Mouse (Mus musculus) heart, embryonic 15.5 days (tissue): ENCODE data around the gene Grip1. TPM values are rescaled to one million over a fixed set of nuclear protein-coding genes. Genes with fewer than 3 reads are reported as not detected.

ENCODE experiments used
- ATAC-seq: fragments of 200-750 bp; cut with Nextera tagmentation; replicated peaks from 2 replicates; pipeline ENCODE4 v1.8.0; 2017; ENCODE audit warnings: low read depth, moderate TSS enrichment; ENCODE audit not compliant: insufficient number of reproducible peaks, insufficient read depth, low FRiP score
- H3K27ac ChIP-seq: fragments of 300-500 bp; sonication (generic); 2 replicates; pipeline ENCODE4 v1.5.1; 2015; ENCODE audit warnings: mild to moderate bottlenecking, inconsistent platforms
- H3K27me3 ChIP-seq: fragments of 300-500 bp; sonication (generic); 2 replicates; pipeline ENCODE4 v1.6.1; 2015; ENCODE audit warnings: inconsistent platforms
- H3K36me3 ChIP-seq: fragments of 300-500 bp; sonication (generic); 2 replicates; pipeline ENCODE4 v1.6.1; 2015; ENCODE audit warnings: mild to moderate bottlenecking, inconsistent platforms
- H3K4me1 ChIP-seq: fragments of 300-500 bp; sonication (generic); replicated peaks from 2 replicates; pipeline ENCODE4 v1.6.1; 2015; ENCODE audit warnings: inconsistent platforms
- H3K4me2 ChIP-seq: fragments of 300-500 bp; sonication (generic); 2 replicates; pipeline ENCODE4 v1.6.1; 2015; ENCODE audit warnings: inconsistent platforms, mild to moderate bottlenecking, moderate library complexity
- H3K4me3 ChIP-seq: fragments of 300-500 bp; sonication (generic); 2 replicates; pipeline ENCODE4 v1.5.1; 2015; ENCODE audit warnings: mild to moderate bottlenecking, inconsistent platforms
- H3K9ac ChIP-seq: fragments of 300-500 bp; sonication (generic); 2 replicates; pipeline ENCODE4 v1.6.1; 2015; ENCODE audit warnings: mild to moderate bottlenecking, inconsistent platforms
- H3K9me3 ChIP-seq: fragments of 300-500 bp; sonication (generic); replicated peaks from 2 replicates; pipeline ENCODE4 v1.6.1; 2016; ENCODE audit warnings: inconsistent platforms
- WGBS: fragments of 180-500 bp; shearing (Covaris S2); methylation state at CpG from one replicate; pipeline ENCODE4 v1.1.7; 2015; ENCODE audit warnings: mixed read lengths; 5-methylcytosine and 5-hydroxymethylcytosine counted together
- polyA plus RNA-seq: library from polyadenylated mRNA; unstranded; fragments of >200 nt; fragmentation: Nextera tagmentation; extraction: Ambion mirVana; gene quantifications from 2 replicates; pipeline ENCODE4 v1.2.1, GENCODE M21; 2015

Grip1 gene
- polyA plus RNA-seq, 1 experiment from 2014 or later, result 1.5 TPM

DNA sequence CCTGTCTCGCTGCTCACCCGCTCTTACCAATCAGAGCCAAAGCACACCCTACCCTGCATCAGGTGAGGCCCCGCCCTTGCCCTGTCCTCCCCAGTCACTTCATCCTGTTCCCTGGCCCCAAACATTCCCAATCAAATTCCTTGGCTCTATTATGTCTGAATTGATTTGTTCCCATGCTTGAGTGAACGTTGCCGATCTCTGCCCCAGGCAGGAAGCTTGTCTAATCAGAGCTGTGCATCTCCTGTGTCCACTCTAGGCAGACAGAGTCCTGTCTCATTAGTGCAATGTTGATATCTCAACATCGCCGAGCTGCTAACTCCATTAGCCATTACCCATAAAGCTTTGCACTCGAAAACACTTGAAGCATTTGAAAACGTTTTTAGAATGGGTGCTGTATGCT is 210.0 kb downstream of the Grip1 start:
- ATAC-seq, result no peak
- Histone ChIP-seq H3K27ac (no peak overlapping the region), H3K4me3 (no peak overlapping the region)

DNA sequence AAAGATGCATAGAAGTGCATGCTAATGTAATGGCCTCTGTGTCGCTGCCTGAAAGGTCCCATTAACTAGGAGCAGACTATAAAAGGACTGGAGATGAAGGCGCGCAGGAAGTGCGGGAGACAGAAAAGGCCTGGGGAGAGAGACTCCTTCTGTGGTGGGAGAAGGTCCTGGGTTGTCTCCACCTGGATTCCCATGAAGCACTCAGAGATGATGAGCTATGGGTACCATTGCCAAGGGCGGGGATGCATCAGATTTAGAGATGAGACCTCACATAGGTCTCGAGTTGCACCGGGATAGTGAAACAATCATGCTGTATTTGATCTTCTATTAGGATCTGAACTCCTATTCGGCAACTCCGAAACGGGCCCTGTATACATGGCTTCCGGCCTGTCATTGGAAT is 212.8 kb downstream of the Grip1 start:
- Histone ChIP-seq H3K4me1 (no peaks in the 10 kb centered on the region), H3K4me3 (no peak overlapping the region), H3K9ac (no peak overlapping the region), H3K27ac (no peak overlapping the region), H3K27me3 (no peaks in the 10 kb centered on the region), H3K36me3 (no peaks in the 10 kb centered on the region), H3K9me3 (no peaks in the 10 kb centered on the region), H3K4me2 (no peak overlapping the region)
- no peak for ATAC-seq
- WGBS, result 78% methylated on average over 11 of the region's 11 CpGs

More for the DNA sequence above, 210.0 kb downstream of the Grip1 start:
- Histone ChIP-seq H3K27me3 (no peaks in the 10 kb centered on the region), H3K9me3 (no peaks in the 10 kb centered on the region), H3K36me3 (no peaks in the 10 kb centered on the region), H3K4me2 (no peak overlapping the region), H3K9ac (no peak overlapping the region), H3K4me1 (no peaks in the 10 kb centered on the region)
- 81% methylated on average over 9 of the region's 9 CpGs for WGBS

DNA sequence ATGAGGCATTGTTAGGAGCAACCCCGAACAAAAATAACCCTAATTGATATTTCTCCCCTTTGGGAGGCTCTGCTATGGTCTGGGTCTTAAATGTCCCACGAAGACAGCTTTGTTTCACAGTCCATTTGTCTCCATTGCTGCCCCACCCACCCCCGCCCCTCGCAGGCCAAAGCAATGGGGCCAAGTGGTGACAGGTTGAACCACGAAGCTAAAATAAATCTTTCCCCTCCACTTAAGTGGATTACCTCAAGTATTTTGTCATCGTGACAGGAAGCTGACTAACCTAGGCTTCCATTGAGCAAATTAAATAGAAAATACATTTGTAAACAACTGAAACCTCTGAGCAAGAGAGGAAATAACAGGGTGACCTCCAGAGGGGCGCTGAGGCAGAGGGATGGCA is 216.8 kb downstream of the Grip1 start:
- H3K4me1 ChIP-seq, result no peaks in the 10 kb centered on the region
- no peaks in the 10 kb centered on the region for H3K27me3 ChIP-seq
- 33% methylated on average over 7 of the region's 7 CpGs for WGBS
- H3K27ac ChIP-seq, result no peak overlapping the region
- ATAC-seq, result no peak
- no peak overlapping the region for H3K9ac ChIP-seq
- no peaks in the 10 kb centered on the region for H3K36me3 ChIP-seq
- no peaks in the 10 kb centered on the region for H3K9me3 ChIP-seq
- H3K4me2 ChIP-seq, result no peak overlapping the region
- no peak overlapping the region for H3K4me3 ChIP-seq

DNA sequence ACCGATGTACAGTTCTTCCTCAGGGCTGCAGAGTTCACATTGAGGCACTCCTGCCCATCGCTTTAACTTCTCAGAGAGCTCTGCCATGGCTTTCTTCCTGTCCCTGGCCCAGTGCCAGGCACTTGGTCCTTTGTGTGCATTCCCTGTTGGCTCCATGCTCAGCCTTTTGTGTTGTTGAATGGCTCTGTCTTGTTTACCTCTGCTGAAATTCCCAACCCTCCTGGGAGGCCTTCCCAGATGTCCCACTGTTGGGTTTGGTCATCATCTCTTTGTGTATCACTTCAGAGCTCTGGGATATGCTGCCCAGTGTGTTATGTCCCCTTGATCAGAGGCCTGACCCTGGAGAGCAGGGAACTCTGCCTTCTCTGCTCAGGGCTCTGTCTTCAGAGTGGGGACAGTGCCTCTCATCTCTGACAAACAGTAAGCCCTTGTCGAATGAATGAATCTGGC is 230.8 kb downstream of the Grip1 start:
- Histone ChIP-seq H3K4me1 (no peaks in the 10 kb centered on the region), H3K9ac (no peak overlapping the region), H3K27me3 (no peaks in the 10 kb centered on the region), H3K4me2 (no peak overlapping the region), H3K4me3 (no peak overlapping the region), H3K36me3 (no peaks in the 10 kb centered on the region), H3K9me3 (no peaks in the 10 kb centered on the region), H3K27ac (no peak overlapping the region)
- WGBS, result 61% methylated on average over 3 of the region's 3 CpGs
- no peak for ATAC-seq

DNA sequence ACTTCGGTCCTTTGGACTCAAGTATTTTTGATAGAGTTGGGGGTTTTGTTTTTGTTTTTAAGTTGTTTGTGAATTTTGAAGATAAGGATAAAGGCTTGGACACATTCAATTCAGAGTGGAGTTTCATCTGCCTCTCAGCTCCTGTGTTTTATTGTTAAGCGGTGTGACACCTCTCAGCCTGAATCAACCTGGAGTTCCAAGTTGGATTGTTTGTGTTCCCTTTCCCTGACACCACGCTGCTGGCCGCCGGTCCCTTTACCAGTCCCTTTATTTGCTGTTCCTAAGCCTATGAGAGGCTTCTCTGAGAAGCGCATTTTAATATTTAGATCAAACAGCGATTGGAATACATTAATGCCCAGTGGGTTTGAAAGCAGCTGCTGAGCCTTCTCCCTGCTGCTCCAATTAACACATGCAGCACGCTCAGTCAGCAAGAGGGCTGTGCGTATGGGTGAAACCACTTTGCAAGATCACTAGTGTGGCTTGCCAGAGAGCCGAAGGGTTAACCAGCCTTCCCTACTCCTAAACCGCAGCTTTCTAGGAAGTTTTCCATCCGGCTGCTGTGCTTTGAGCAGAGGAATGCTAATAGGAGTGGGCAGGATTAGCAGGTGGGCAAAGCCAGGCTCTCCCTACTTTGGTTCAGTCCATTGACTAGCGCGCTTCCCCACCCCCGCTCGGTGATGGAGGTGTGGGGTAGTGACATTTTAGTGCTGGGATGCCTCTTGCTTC is 237.9 kb downstream of the Grip1 start:
- peaks cover 14% of the 10 kb centered on the region for H3K27me3 ChIP-seq
- H3K27ac ChIP-seq, result no peak overlapping the region
- H3K9me3 ChIP-seq, result no peaks in the 10 kb centered on the region
- H3K36me3 ChIP-seq, result no peaks in the 10 kb centered on the region
- H3K9ac ChIP-seq, result peak overlapping the region; percentile 12; the same call in 1 of the 2 replicates
- no peak for ATAC-seq
- WGBS, result 5% methylated on average over 16 of the region's 16 CpGs
- H3K4me1 ChIP-seq, result peaks cover 13% of the 10 kb centered on the region
- peak overlapping the region; percentile 44 for H3K4me3 ChIP-seq
- H3K4me2 ChIP-seq, result peak overlapping the region; percentile 81

DNA sequence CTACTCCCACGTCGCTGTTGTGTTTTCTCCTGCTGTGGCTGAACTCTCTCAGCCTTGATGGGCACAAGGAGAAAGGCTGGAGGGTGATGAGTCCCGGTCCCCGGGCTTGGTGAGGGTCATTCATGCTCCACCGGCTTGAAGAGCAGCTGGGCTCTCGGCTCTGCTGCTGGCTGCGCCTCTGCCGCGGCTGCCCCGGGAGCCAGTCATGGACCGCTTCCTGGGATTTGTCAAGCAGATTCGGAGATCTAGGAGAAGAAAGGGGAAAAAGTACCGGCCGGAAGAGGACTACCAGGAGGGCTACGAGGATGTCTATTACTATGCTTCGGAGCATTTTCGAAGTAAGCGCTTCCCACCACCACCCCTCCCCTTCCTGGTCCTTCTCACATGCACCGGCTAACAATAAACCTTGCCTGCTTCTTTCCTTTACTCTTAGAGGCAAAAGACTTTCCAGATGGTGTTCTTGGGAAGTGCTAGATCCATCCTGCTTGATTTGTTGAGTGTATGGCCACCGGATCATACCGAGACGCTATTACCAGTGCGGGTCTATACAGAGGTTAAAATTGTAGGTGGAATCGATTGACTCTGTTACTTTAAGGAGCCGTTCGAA is 238.8 kb downstream of the Grip1 start:
- peak overlapping the region; percentile 81 for H3K4me2 ChIP-seq
- no peak for ATAC-seq
- H3K9ac ChIP-seq, result no peak overlapping the region
- H3K4me3 ChIP-seq, result peak overlapping the region; percentile 44
- H3K9me3 ChIP-seq, result no peaks in the 10 kb centered on the region
- H3K4me1 ChIP-seq, result peaks cover 13% of the 10 kb centered on the region
- no peak overlapping the region for H3K27ac ChIP-seq
- H3K27me3 ChIP-seq, result peaks cover 14% of the 10 kb centered on the region
- WGBS, result 4% methylated on average over 26 of the region's 26 CpGs
- H3K36me3 ChIP-seq, result no peaks in the 10 kb centered on the region

DNA sequence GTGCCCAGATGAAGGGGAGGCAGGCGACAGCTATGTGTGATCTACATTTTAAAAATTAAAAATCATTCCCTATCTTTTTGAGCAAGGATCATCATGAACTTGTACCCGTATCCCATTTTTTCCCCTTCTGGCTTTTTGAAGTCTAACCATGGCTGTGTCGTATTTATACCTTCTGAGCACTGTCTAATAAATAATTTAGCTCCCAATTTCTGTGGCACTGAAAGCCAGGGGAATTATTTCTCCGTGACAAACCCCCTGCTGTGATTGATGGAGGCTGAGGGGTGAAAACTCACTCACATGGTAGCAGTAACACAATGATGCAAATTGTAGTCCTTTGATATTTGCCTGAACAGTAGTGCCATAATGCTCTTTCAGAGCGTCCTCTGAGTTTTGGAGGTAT is 239.8 kb downstream of the Grip1 start:
- H3K36me3 ChIP-seq, result no peaks in the 10 kb centered on the region
- H3K9ac ChIP-seq, result no peak overlapping the region
- no peak overlapping the region for H3K4me3 ChIP-seq
- no peak overlapping the region for H3K27ac ChIP-seq
- no peaks in the 10 kb centered on the region for H3K9me3 ChIP-seq
- no peak for ATAC-seq
- peaks cover 13% of the 10 kb centered on the region for H3K4me1 ChIP-seq
- peaks cover 14% of the 10 kb centered on the region for H3K27me3 ChIP-seq
- WGBS, result 71% methylated on average over 5 of the region's 5 CpGs
- H3K4me2 ChIP-seq, result no peak overlapping the region

DNA sequence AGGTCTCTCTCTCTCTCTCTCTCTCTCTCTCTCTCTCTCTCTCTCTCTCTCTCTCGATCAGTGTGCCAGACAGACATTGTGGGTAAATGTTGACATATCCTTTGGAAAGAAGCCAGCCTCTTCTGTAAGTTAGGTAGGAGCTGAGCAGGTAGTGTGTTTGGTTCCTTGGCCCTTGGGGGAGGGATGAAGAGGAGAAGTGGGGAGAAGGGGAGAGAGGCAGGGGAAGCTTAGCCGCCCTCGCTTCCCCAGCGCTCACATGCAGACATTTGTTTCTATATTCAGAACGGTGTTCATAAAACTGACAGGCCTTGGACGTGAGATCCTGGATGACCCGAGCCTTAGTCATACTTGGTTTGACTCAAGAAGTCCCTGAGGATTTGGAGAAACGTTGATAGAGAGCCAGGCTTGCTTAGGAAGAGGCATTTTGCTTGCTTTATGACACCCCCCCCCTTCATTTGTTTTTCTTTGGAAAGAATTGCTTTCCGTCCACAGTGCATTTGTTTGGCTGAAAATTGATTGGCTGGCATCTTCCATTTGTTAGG is 243.7 kb downstream of the Grip1 start:
- Histone ChIP-seq H3K9ac (no peak overlapping the region), H3K27ac (no peak overlapping the region), H3K4me2 (no peak overlapping the region), H3K36me3 (no peaks in the 10 kb centered on the region), H3K4me3 (no peak overlapping the region), H3K4me1 (peaks cover 4% of the 10 kb centered on the region), H3K27me3 (peaks cover 9% of the 10 kb centered on the region; the same call in 1 of the 2 replicates), H3K9me3 (no peaks in the 10 kb centered on the region)
- WGBS, result 33% methylated on average over 9 of the region's 9 CpGs
- ATAC-seq, result no peak

DNA sequence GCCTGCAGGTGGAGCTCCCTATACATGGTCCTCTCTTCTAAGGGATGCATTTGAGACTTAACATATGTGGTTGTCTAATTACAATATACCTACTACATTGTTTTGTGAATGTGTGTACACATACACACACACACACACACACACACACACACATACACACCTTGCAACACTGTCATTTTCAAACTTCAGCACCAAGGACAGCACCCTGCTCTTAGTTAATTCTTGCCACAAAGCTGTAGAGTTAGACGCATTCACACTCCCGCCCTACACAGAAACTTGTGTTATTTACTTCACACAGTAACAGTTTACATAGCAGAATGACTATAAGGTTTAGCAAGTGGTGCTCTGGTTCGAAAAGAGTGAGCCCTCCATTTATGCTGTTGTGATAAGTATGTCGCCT is 251.7 kb downstream of the Grip1 start:
- Histone ChIP-seq H3K4me3 (no peak overlapping the region), H3K9ac (no peak overlapping the region), H3K4me1 (no peaks in the 10 kb centered on the region), H3K27me3 (no peaks in the 10 kb centered on the region), H3K4me2 (no peak overlapping the region), H3K36me3 (no peaks in the 10 kb centered on the region), H3K9me3 (no peaks in the 10 kb centered on the region), H3K27ac (no peak overlapping the region)
- 43% methylated on average over 4 of the region's 4 CpGs for WGBS
- ATAC-seq, result no peak

DNA sequence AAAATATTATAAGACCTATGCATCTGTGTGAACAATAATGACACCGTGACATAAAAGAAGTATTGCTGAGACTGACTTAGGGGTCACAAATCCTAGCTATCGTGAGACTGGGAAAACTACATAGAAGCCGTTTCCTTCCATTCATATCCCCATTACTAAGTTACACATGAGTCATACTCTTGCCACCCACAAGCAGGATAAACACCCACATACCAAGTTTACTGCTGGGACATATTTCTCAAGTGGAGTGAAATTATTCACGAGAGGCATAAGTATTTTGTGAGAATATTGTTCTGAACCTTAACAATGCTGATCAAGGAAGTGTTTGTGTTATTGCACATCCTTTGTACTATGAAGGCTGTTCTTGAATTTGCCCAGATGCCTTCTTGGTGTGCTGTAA is 252.7 kb downstream of the Grip1 start:
- WGBS, result 76% methylated on average over 4 of the region's 4 CpGs

DNA sequence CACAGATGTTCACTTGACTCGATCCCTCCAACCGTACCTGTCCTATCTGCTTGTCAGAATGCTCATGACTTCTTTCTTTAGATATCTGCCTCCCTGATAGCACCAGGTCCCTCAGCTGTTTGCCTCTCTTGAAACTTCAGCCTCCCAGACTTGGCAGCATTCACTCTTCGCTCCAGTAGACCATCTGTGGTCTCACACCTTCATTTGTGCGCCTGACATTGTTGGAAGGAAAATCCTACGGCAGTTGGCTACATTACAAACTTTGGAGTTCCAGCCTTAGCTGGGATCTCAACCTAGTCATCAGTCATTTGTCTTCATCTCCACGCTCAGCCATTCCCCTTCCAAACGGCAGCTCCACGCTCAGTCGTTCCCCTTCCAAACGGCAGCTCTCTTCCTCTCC is 253.4 kb downstream of the Grip1 start:
- no peaks in the 10 kb centered on the region for H3K27me3 ChIP-seq

More for the DNA sequence above, 252.7 kb downstream of the Grip1 start:
- Histone ChIP-seq H3K27me3 (no peaks in the 10 kb centered on the region), H3K4me3 (no peak overlapping the region), H3K4me1 (no peaks in the 10 kb centered on the region), H3K36me3 (no peaks in the 10 kb centered on the region), H3K27ac (no peak overlapping the region), H3K9ac (no peak overlapping the region), H3K9me3 (no peaks in the 10 kb centered on the region), H3K4me2 (no peak overlapping the region)
- ATAC-seq, result no peak

More for the DNA sequence above, 253.4 kb downstream of the Grip1 start:
- Histone ChIP-seq H3K9ac (no peak overlapping the region), H3K9me3 (no peaks in the 10 kb centered on the region), H3K4me3 (no peak overlapping the region), H3K4me2 (no peak overlapping the region), H3K27ac (no peak overlapping the region), H3K36me3 (no peaks in the 10 kb centered on the region), H3K4me1 (no peaks in the 10 kb centered on the region)
- ATAC-seq, result no peak
- WGBS, result 88% methylated on average over 10 of the region's 10 CpGs
